ENCODE assay signal across 20 mouse cellular contexts in genomic region chr4:22300206-22300605, GRCm38 (mm10). TPM values are rescaled to one million over a fixed set of nuclear protein-coding genes. Genes with fewer than 3 reads are reported as not detected.
A peak's percentile ranks its signal among the peaks of the same experiment; 100 is the strongest.
DNase-seq lines count a peak whose midpoint lies in the region; TF ChIP-seq lines count a peak whose summit lies in the region.
"Had no signal": no experiment of that assay in that cellular context is flagged by ENCODE, and none has a peak within 500 bp of the region (broad histone marks: within the 10 kb centered on the region; RNA-seq: fewer than 3 reads in every experiment).

No protein-coding gene starts in this region.

- peak overlapping the region; percentile 65 for H3K4me2 ChIP-seq in myocyte (ENCODE audit: low read depth)
- H3K4me2 ChIP-seq: embryonic facial prominence, embryonic 12.5 days; forebrain, embryonic 15.5 days; heart, embryonic 13.5 days; hindbrain, embryonic 15.5 days had no signal

- H3K27me3 ChIP-seq in myocyte (ENCODE audit: control insufficient read depth, insufficient read depth, insufficient read length), result no peaks in the 10 kb centered on the region
- no peaks in the 10 kb centered on the region for H3K27me3 ChIP-seq in midbrain, embryonic 10.5 days (ENCODE audit: low read depth, poor library complexity, severe bottlenecking)
- H3K27me3 ChIP-seq: embryonic facial prominence, embryonic 12.5 days; forebrain, embryonic 15.5 days; heart, embryonic 13.5 days; hindbrain, embryonic 15.5 days had no signal

- H3K79me2 ChIP-seq in myocyte (ENCODE audit: control insufficient read depth, insufficient read depth), result no peaks in the 10 kb centered on the region

- peak; percentile 2 for DNase-seq in adrenal gland, adult 2 months
- DNase-seq in adrenal gland, postnatal 4 days (ENCODE audit: low spot score in 2 of 2), result no peak
- peak; percentile 1 for DNase-seq in kidney, adult 9 months
- DNase-seq in kidney, postnatal 14 days, result no peak
- peak; percentile 66 for DNase-seq in adipocyte (ENCODE audit: low spot score)
- no peak for DNase-seq in cerebellum, adult 9-11 months
- DNase-seq in midbrain, embryonic 10.5 days (ENCODE audit: low spot score), result no peak
- DNase-seq: cerebellum, adult 2 months; cerebellum, postnatal 14 days; gastrocnemius, adult 2 months; gastrocnemius, postnatal 36 days; heart, adult 11 months; heart, postnatal 36 days; kidney, adult 2 months had no signal

- peaks cover 7% of the 10 kb centered on the region for H3K4me1 ChIP-seq in midbrain, embryonic 10.5 days
- H3K4me1 ChIP-seq: embryonic facial prominence, embryonic 12.5 days; heart, embryonic 13.5 days had no signal

- 93% methylated on average over 7 of the region's 7 CpGs for WGBS in midbrain, embryonic 10.5 days

- H3ac ChIP-seq in myocyte (ENCODE audit: control insufficient read depth, insufficient read length), result no peak overlapping the region

- no peak for TF ChIP-seq POLR2A in myocyte (IDR thresholded peaks at IDR 0.05; ENCODE audit: insufficient read length, low read depth)

- H3K9me3 ChIP-seq in midbrain, embryonic 10.5 days (replicated peaks), result peaks cover 11% of the 10 kb centered on the region; the same call in 1 of the 2 replicates
- H3K9me3 ChIP-seq: G1E had no signal

- H3K27ac ChIP-seq in midbrain, embryonic 10.5 days (replicated peaks), result no peak overlapping the region
- H3K27ac ChIP-seq: embryonic facial prominence, embryonic 12.5 days; gastrocnemius, adult 2 months; heart, embryonic 13.5 days; hindbrain, embryonic 15.5 days had no signal

- no peaks in the 10 kb centered on the region for H3K36me3 ChIP-seq in myocyte (ENCODE audit: control insufficient read depth, insufficient read depth)
- H3K36me3 ChIP-seq in midbrain, embryonic 10.5 days, result no peaks in the 10 kb centered on the region
- H3K36me3 ChIP-seq: embryonic facial prominence, embryonic 12.5 days; forebrain, embryonic 15.5 days; G1E; heart, embryonic 13.5 days; hindbrain, embryonic 15.5 days had no signal

- H3K4me3 ChIP-seq in myocyte, result no peak overlapping the region
- no peak overlapping the region for H3K4me3 ChIP-seq in midbrain, embryonic 10.5 days
- H3K4me3 ChIP-seq: embryonic facial prominence, embryonic 12.5 days; forebrain, embryonic 15.5 days; gastrocnemius, adult 2 months; heart, embryonic 13.5 days; hindbrain, embryonic 15.5 days had no signal

TF ChIP-seq in myocyte, 11 proteins besides CTCF, POLR2A, EP300 and RAD21:
- TF ChIP-seq POLR2AphosphoS2 (IDR thresholded peaks at IDR 0.05; ENCODE audit: insufficient read length, low read depth) (no peak), REST (IDR thresholded peaks at IDR 0.05; ENCODE audit: insufficient read depth, insufficient read length) (no peak), USF1 (IDR thresholded peaks at IDR 0.05; ENCODE audit: low read depth) (no peak), CEBPB (IDR thresholded peaks at IDR 0.05; ENCODE audit: insufficient read depth, poor library complexity, severe bottlenecking) (no peak), MYOG (IDR thresholded peaks at IDR 0.05; ENCODE audit: control insufficient read depth in 1 of 3, insufficient read depth in 1 of 3, insufficient read length in 2 of 3, low read depth in 2 of 3) (no peak), E2F4 (IDR thresholded peaks at IDR 0.05; ENCODE audit: insufficient read depth) (no peak), TCF3 (IDR thresholded peaks at IDR 0.05; ENCODE audit: insufficient read length, low read depth) (no peak)

RNA-seq across cellular contexts. Expression of gene Fbxl4, which starts 57.1 kb away (rescaled TPM):
- 10 to 100 TPM; 17.4 to 20.0 TPM for total RNA-seq in adrenal gland, adult 2 months (2021)
- polyA plus RNA-seq in adrenal gland, adult 2 months (2012; rRNA removed), result 23.6 and 24.3 TPM in 2 replicates
- 10 to 100 TPM; 23.3 to 24.8 TPM for total RNA-seq in adrenal gland, postnatal 4 days (2021)
- 5.4 TPM for polyA plus RNA-seq in myocyte (2012; fragmentation: generic; extraction: Trizol)
- polyA plus RNA-seq in midbrain, embryonic 10.5 days (2016; fragmentation: Nextera tagmentation; extraction: Ambion mirVana), result 6.2 and 8.6 TPM in 2 replicates

Comparison
In these comparisons a context has a peak if more than half of its experiments do, and no peak if none do; other contexts are left out.
1. DNase-seq: peak in adrenal gland, adult 2 months (single experiment), kidney, adult 9 months (single experiment) and adipocyte (single experiment); none in adrenal gland, postnatal 4 days (0 of 2), kidney, postnatal 14 days (single experiment), cerebellum, adult 9-11 months (single experiment) and midbrain, embryonic 10.5 days (single experiment).